Mouse (Mus musculus) small intestine, adult 2 months (tissue): Measurements from ENCODE around the gene Tecpr2. TPM values are rescaled to one million over a fixed set of nuclear protein-coding genes. Genes with fewer than 3 reads are reported as not detected.
A peak's percentile ranks its signal among the peaks of the same experiment; 100 is the strongest.

Experiments
- H3K27ac ChIP-seq: fragments of 200-500 bp; 2 replicates; pipeline ENCODE4 v1.5.1; 2012; ENCODE audit warnings: low read depth, low read length, control low read depth, inconsistent platforms; ENCODE audit not compliant: insufficient read depth
- H3K27me3 ChIP-seq: fragments of 200-500 bp; 2 replicates; pipeline ENCODE4 v1.6.1; 2012; ENCODE audit warnings: mild to moderate bottlenecking, moderate library complexity, low read length, inconsistent platforms; ENCODE audit not compliant: control insufficient read depth, insufficient read depth
- H3K36me3 ChIP-seq: fragments of 200-500 bp; 2 replicates; pipeline ENCODE4 v1.6.1; 2012; ENCODE audit warnings: mild to moderate bottlenecking, low read length, control low read depth, inconsistent platforms; ENCODE audit not compliant: control insufficient read depth, insufficient read depth
- H3K4me1 ChIP-seq: fragments of 200-500 bp; 2 replicates; pipeline ENCODE4 v1.6.1; 2012; ENCODE audit warnings: low read length, inconsistent platforms, mixed read lengths; ENCODE audit not compliant: control insufficient read depth, insufficient read depth, insufficient read length
- H3K4me3 ChIP-seq: fragments of 200-500 bp; 2 replicates; pipeline ENCODE4 v1.5.1; 2012; ENCODE audit warnings: low read depth, mild to moderate bottlenecking, control low read depth, inconsistent platforms, low read length, moderate library complexity
- CTCF ChIP-seq: fragments of 200-500 bp; IDR thresholded peaks from 2 replicates; pipeline ENCODE4 v1.5.1; 2012; ENCODE audit warnings: low read depth, mild to moderate bottlenecking, control low read depth, inconsistent platforms, low read length, moderate library complexity, mixed read lengths; ENCODE audit not compliant: insufficient replicate concordance, insufficient read length; ENCODE audit errors: extremely low read depth
- POLR2A ChIP-seq: fragments of 200-500 bp; IDR thresholded peaks from 2 replicates; pipeline ENCODE4 v1.6.1; 2012; ENCODE audit warnings: low read depth, mild to moderate bottlenecking, control low read depth, inconsistent platforms, low read length, moderate library complexity
- WGBS: fragments of 180-500 bp; shearing (Covaris S2); methylation state at CpG from one replicate; pipeline ENCODE4 v1.1.7; 2018; 5-methylcytosine and 5-hydroxymethylcytosine counted together
- polyA plus RNA-seq: library from polyadenylated mRNA; depleted of rRNA; stranded (reverse); fragments of >200 nt; gene quantifications from 2 replicates; pipeline ENCODE4 v1.2.3, GENCODE M21; 2012

Gene Tecpr2
- polyA plus RNA-seq, 1 experiment, result 2.2 TPM

DNA sequence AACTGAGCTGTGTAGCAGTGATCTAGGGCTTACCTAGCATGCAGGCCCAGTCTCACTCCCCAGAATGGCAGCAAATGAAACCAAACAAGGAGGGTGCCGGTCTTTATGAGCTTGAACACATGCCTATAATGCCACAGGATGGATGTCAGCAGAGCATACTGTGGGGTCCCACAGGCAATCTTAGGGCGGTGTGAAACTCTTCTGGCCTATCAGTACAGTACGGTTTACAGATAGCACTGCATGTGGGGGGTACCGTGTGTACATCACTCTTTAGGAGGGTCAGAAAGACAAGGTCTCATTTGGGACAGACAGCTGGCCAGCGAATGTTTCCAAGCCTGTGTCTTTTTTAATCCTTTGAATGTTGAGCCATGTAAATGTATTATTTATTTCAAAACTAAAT, 82.9 kb downstream of the Tecpr2 start:
- TF ChIP-seq CTCF (no peak), POLR2A (no peak)
- Histone ChIP-seq H3K4me1 (peaks cover 17% of the 10 kb centered on the region), H3K4me3 (no peak overlapping the region), H3K36me3 (peaks cover 35% of the 10 kb centered on the region), H3K27ac (no peak overlapping the region), H3K27me3 (no peaks in the 10 kb centered on the region)
- WGBS, result 95% methylated on average over 5 of the region's 5 CpGs

DNA sequence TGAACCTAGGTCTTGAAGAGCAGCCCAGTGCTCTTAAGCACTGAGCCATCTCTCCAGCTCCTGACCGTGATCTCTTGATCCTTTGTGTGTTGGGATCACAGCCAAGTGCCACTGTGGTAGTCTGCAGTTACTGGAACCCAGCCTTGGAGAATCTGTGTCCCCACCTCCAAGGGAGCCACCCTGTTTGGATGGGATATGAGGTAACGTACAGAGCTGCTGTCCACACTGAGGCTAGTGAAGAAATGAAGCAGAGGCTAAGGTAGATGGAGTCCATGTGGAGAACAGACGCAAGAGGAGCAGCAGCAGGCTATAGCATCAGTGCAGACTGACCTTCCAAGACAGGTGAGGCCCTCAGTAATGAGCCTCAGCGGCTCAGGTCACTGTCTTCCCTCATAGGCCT, 84.8 kb downstream of the Tecpr2 start:
- no peak overlapping the region for H3K4me3 ChIP-seq
- peaks cover 15% of the 10 kb centered on the region for H3K4me1 ChIP-seq
- H3K27me3 ChIP-seq, result no peaks in the 10 kb centered on the region
- WGBS, result 75% methylated on average over 4 of the region's 4 CpGs
- H3K36me3 ChIP-seq, result peaks cover 40% of the 10 kb centered on the region
- no peak for TF ChIP-seq POLR2A
- TF ChIP-seq CTCF, result no peak
- H3K27ac ChIP-seq, result no peak overlapping the region

DNA sequence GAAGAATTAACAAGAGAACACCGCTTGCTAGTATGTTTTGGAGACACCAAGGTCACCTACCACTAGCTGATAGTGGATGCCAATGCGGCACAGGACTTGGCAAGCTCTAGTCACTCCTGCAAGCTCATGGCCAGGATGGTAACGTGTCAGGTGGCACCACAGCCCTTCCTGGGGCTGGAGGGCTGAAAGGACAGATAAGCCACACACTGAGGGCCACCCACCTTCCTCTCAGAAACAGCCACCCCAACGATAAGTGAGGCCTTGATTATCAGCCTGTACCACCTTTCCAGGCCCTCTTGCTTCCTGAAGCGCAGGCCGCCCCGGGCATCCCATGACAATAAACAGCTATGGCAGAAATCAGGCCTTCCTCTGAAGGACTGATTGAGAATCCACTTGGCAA, 85.2 kb downstream of the Tecpr2 start:
- no peak overlapping the region for H3K27ac ChIP-seq
- peaks cover 15% of the 10 kb centered on the region for H3K4me1 ChIP-seq
- 84% methylated on average over 7 of the region's 7 CpGs for WGBS
- H3K36me3 ChIP-seq, result peaks cover 37% of the 10 kb centered on the region
- no peak overlapping the region for H3K4me3 ChIP-seq
- H3K27me3 ChIP-seq, result no peaks in the 10 kb centered on the region
- TF ChIP-seq POLR2A (no peak), CTCF (no peak)

DNA sequence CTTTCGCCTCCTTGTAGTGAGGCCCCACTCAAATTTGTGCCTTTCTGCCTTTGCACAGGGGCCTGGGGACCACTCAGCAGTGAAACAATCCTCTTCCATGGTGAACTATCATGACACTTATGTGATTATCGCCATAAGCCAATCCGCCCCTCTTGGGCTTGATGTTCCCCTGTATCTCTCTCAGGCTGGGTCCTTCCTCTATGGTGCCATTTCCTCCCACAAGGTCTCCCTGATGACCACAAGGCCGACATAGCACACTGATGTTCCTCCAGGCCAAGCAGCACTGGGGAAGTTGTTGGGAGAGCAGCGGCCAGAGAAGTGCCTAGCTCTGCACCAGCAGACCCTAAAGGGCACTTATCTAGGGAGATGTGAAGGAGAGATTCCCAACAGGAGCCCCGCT, 85.7 kb downstream of the Tecpr2 start:
- 85% methylated on average over 6 of the region's 6 CpGs for WGBS
- H3K27ac ChIP-seq, result no peak overlapping the region

DNA sequence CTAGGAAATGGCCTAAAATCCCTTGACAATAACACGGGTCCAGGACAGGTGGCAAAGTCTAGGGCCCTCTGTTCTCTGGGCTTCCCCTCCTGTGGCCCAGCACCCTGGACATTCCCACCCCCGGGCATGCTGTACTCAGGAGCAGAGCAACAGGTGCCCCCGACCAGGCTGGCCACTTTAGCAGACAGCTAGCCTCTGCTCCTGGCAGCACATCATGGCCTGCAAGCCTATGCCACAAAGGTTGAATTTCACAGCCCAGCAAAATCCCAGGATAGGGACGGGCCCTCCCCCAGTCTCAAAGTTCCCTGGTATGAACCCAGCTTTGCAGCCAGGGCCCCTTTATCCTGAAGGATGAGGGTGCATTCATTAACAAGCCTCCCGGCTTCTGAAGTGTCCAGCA, 86.3 kb downstream of the Tecpr2 start:
- WGBS, result 95% methylated on average over 5 of the region's 5 CpGs
- TF ChIP-seq CTCF (no peak), POLR2A (no peak)
- Histone ChIP-seq H3K27ac (no peak overlapping the region), H3K27me3 (no peaks in the 10 kb centered on the region), H3K4me3 (peak overlapping the region; percentile 7; the same call in 1 of the 2 replicates), H3K4me1 (peaks cover 19% of the 10 kb centered on the region), H3K36me3 (peaks cover 35% of the 10 kb centered on the region)

More for the DNA sequence above, 85.7 kb downstream of the Tecpr2 start:
- no peak for TF ChIP-seq CTCF
- H3K4me3 ChIP-seq, result no peak overlapping the region
- H3K36me3 ChIP-seq, result peaks cover 35% of the 10 kb centered on the region
- peaks cover 15% of the 10 kb centered on the region for H3K4me1 ChIP-seq
- H3K27me3 ChIP-seq, result no peaks in the 10 kb centered on the region

DNA sequence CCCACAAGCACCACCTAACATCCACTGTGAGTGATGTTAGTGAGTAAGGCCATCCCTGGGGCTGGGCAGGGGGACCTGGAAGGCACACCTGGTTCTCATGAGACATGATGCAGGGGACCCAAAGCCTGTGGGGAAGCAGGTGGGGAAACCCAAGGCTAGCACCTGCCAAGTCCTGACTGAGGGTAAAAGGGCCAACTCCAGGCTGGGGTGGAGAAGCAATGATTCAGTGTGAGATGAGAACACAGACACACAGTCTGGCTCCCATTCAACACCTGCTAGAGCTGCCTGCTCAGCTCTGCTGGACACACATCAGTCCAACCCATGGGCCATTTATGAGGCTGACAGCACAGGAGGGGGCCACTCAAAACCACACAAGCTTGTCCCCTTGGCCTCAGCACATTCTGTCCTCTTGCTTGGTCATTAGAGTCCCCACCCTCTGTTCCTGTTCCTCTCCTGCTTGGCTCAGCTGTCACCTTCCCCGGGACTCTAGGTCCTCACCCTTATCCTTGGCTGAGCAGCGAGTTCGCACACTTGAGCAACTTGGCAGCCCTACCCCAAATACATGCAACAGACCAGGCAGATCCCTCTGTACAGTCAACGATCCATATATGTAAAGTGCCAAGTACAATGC, 86.9 kb downstream of the Tecpr2 start:
- Histone ChIP-seq H3K36me3 (peaks cover 34% of the 10 kb centered on the region), H3K4me3 (peak overlapping the region; percentile 19), H3K4me1 (peaks cover 25% of the 10 kb centered on the region), H3K27me3 (no peaks in the 10 kb centered on the region), H3K27ac (no peak overlapping the region)
- TF ChIP-seq CTCF (no peak), POLR2A (no peak)
- 67% methylated on average over 4 of the region's 4 CpGs for WGBS

DNA sequence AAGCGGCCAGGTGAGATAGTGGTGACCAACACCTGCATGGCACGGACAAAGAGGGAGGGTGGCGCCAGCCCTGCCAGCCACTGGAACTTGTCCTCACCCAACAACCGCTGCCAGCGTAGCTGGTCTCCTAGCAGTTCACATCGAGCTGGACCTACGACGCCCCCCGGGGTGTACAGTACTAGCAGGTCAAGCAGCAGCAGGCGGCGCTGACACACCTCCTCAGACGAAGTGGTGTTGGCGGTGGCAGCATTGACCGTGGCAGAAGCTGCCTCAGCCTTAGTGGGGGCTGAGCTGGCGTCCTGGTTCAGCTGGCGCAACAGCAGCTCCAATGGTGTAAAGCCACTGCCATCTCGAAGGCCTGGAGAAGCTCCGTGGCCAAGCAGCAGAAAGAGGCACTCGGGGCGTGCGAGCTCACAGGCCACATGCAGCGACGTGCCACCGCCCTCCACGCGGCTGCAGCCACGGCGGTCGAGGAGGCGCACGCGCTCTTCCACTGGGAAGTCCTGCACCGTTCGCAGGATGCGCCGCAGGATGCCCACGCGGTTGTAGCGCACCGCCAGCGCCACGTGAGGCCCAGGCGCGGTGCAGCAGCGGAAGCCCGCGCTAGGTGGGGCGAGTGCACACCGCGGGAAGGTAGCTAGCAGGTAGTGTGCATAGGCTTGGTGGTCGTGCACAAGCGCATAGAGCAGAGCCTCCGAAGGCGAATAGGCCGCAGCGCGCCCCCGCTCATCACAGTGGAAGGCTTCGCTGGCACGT, 87.7 kb downstream of the Tecpr2 start:
- WGBS, result 96% methylated on average over 60 of the region's 60 CpGs
- Histone ChIP-seq H3K4me3 (peak overlapping the region; percentile 96), H3K36me3 (peaks cover 33% of the 10 kb centered on the region), H3K27me3 (no peaks in the 10 kb centered on the region), H3K27ac (no peak overlapping the region), H3K4me1 (peaks cover 30% of the 10 kb centered on the region)
- TF ChIP-seq POLR2A, result no peak
